Mouse (Mus musculus) monocyte, adult 5-6 weeks (primary cell): Measurements from ENCODE around the gene Rit1. TPM values are rescaled to one million over a fixed set of nuclear protein-coding genes. Genes with fewer than 3 reads are reported as not detected.

Experiments
- total RNA-seq: library from RNA; stranded (forward); fragments of 200-1000, 200-491, 200-594 nt; gene quantifications from 3 replicates; pipeline ENCODE4 v1.2.3, GENCODE M21; 2017

Gene Rit1
- total RNA-seq, 1 experiment from 2014 or later, result 61.6 TPM

Other genes with a start within 250 kb of the Rit1 start
- gene Lmna, start 206.9 kb upstream of the Rit1 start, total RNA-seq, result 28.1 to 43.4 TPM (median 40.8 TPM) in 3 replicates
- gene Mex3a, start 184.4 kb upstream of the Rit1 start, total RNA-seq, result 0.19 to 0.39 TPM in 2 of 3 replicates, not detected in the other
- gene Rab25, start 168.5 kb upstream of the Rit1 start, total RNA-seq, result 0.97 TPM in 1 of 3 replicates, not detected in the others
- gene Lamtor2, start 163.8 kb upstream of the Rit1 start, total RNA-seq, result 61.5 to 63.7 TPM (median 63.2 TPM) in 3 replicates
- 14.7 to 25.7 TPM (median 19.6 TPM) in 3 replicates for gene Ubqln4, start 163.1 kb upstream of the Rit1 start, total RNA-seq
- gene Ssr2, start 141.0 kb upstream of the Rit1 start, total RNA-seq, result 23.2 to 70.0 TPM (median 35.5 TPM) in 3 replicates
- 88.9 to 183 TPM (median 90.0 TPM) in 3 replicates for gene Arhgef2, start 110.9 kb upstream of the Rit1 start, total RNA-seq
- not detected in 3 replicates for gene Rxfp4, start 63.7 kb upstream of the Rit1 start, total RNA-seq
- gene Khdc4, start 31.0 kb upstream of the Rit1 start, total RNA-seq, result 82.8 to 120 TPM (median 89.3 TPM) in 3 replicates
- gene Syt11, start 58.3 kb downstream of the Rit1 start, total RNA-seq, result 3.3 to 9.0 TPM (median 3.9 TPM) in 3 replicates
- gene Gon4l, start 118.4 kb downstream of the Rit1 start, total RNA-seq, result 16.2 to 57.1 TPM (median 26.3 TPM) in 3 replicates
- 8.1 to 11.7 TPM (median 11.6 TPM) in 3 replicates for gene Msto1, start 197.2 kb downstream of the Rit1 start, total RNA-seq
- gene Ash1l, start 233.8 kb downstream of the Rit1 start, total RNA-seq, result 40.6 to 78.1 TPM (median 41.7 TPM) in 3 replicates
- gene Dap3, start 234.3 kb downstream of the Rit1 start, total RNA-seq, result 38.3 to 58.2 TPM (median 53.2 TPM) in 3 replicates